Mouse (Mus musculus): ENCODE measurements around the gene AC131692.1. TPM values are rescaled to one million over a fixed set of nuclear protein-coding genes. Genes with fewer than 3 reads are reported as not detected.

AC131692.1 gene
- not detected for total RNA-seq (2023)

GRCm38 (mm10) chr19:6094119-6094518 lies at the start of gene AC131692.1:
AC131692.1 (plus strand) TSS chr19:6094419.

DNA sequence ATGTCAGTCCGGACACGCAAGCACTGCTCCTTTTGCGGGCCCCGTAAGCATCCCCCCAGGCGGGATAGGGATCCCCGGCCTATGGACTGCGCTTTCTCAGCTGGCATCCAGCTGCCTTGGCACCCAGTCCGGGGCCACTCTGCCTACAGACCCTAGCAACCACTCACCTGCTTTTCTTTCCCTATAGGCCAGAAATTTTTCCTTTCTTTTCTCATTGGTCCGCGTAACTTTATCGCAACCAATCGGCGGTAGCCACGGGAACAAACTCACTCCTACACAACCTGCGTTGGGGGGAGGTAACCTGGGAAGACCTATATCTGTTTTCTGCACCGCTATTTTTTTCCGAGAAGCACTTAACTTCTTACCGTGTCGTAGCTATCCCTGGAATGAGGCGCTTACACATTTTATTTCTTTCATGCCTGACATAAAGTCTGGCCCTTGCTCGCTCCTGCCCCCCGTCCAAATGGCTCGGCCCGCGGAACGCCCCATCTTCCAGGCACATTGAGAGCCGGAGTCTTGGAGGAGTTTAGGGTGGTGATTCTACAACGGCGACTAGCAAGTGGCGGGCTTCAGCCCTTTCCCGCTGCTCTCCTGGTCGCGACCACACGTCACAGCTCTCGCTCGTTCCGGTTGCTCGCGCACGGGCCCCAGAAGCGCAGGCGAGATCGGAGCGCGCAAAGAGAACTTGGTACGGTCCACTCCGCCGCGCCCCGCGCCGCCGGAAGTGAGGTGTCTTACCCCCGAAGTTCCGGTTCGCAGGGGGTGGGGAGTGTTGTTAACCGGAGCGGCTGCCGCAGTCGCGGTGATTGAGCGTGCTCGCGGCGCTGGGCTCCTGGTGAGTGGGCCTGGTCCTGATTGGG lies 47.7 kb upstream of the AC131692.1 start, which contains the start of gene Syvn1:
Syvn1 (plus strand) TSS at position 283 of the 860 bp plus-strand sequence.

DNA sequence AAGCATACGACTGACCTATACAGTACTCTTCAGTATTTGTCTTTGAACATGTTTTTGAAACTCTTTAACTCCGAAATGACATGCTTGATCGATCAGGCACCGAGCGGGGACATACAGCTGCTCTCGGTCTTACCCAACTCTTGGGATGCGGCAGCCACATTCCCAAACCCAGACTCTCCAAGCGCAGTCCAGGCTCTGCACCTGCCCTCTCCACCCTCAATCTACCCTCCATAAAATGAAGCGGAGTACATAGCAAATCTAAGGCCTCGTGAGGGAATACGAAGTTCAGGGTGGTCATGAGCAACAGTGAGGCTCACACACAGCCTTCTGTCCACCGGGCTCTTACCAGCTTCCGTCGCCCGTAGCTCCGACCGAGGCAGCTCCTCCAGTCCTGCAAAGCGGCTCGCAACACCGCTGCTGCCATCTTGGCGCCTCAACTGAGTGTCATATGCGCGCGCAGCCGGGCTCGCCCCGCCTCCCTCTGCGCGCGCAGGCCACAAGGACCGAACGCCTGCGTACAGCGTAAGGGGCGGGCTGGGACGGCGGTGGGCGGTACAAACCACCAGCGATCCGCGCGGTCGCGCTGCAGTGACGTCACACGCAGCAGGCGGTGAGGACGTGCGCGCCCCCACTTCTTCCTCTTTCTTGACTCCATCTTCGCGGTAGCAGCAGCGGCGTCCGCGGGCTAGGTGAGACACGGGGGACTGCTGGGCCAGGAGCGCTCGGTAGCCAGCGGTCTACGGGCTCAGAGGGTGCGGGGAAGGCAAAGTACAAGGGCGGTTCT lies 36.7 kb upstream of the AC131692.1 start, which contains the start of the genes Mrpl49 and Fau:
Mrpl49 (minus strand) TSS at position 473 of the 784 bp plus-strand sequence.
Fau (plus strand) TSS at position 532 of the 784 bp plus-strand sequence.

DNA sequence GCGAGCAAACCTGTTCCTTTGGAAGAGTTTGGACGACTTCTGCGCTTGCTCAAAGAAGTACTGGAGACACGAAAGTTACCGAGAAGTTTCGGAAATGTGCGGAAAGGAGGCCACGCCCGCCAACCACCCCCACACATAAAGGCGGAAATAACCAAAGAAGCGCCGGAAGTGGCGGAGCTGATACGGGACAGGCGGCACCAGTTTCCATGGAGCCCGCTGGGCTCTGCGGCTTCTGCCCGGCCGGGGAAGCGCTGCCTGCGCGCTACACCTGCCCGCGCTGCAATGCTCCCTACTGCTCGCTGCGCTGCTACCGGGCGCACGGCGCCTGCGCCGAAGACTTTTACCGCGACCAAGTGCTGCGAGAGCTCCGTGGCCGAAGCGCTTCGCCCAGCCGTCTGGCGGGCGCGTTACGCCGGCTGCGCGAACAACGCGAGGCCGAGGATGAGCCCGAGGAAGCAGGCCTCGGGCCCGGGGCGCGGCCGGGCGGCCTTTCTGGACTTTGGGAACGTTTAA lies 33.1 kb upstream of the AC131692.1 start, which contains the start of gene Znhit2:
Znhit2 (plus strand) TSS at position 172 of the 513 bp plus-strand sequence.

GRCm38 (mm10) chr19:6067724-6068415 lies 26.3 kb upstream of the AC131692.1 start, which contains the start of gene Tm7sf2:
Tm7sf2 (minus strand) TSS chr19:6068373.

DNA sequence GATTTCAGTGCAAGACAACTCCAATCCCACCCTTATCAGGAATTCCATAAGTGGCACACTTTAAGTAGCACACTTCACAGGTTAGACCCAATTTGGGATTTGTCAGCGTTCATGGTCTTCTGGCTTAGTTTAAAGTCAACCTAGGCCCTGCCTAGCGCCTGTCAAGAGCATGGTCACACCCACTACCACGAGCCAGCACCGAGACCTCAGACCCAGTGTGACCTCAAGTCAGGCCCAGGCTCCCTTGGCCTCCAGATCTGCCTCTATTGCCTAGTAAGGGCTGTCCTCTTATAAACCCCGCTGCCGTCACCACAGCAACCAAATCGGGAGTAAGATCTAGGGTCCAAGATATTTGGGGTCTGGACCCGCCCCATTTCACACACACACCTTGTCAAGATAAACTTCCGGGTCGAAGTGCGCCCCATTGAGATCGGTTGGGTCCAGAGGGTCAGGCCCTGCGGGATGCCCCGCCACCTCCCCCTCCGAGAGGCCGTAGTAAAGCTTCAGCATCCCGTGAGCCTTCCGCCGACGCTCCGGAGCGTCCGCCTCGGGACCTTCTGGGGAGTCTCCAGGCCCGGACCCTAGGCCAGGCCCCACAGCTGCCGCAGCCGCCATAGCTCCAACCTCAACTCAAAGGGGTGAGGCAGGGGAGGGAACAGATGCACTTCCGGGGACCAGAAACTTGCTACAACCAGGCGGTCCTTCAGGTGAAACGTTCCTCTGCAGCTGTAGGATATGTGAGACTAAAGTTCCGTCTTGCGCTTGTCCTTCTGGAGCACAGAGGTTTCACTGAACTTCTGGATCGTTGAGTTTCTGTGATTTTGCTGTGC lies 17.4 kb upstream of the AC131692.1 start, which contains the start of gene Vps51:
Vps51 (minus strand) TSS at position 668 of the 830 bp plus-strand sequence.

DNA sequence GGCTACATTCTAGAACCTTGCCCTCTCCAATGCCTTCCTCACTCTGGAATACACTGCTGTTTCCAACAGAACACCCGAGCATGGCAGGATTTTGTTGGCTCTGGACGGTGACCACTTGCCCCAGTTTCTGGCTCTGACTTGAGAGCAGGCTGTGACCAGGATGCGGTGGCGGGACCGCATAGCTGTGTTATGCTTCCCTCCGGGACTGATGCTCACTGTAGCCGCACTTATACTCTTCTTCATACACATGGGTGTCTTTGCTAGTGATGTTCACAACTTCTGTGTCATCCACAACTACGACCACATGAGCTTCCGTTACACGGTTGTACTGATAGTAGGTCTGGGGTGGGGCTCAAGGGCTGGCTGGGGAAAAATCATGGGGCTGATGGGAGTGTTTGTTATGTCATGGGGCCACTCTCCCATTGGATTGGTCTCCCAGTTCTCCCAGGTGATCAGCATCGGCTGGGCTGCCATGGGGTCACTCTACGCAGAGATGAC lies 14.2 kb upstream of the AC131692.1 start, which contains the start of gene Tmem262:
Tmem262 (plus strand) TSS at position 51 of the 498 bp plus-strand sequence.

GRCm38 (mm10) chr19:6082156-6082555 lies 12.1 kb upstream of the AC131692.1 start, which contains the start of gene Gm28374:
Gm28374 (minus strand) TSS chr19:6082256.

GRCm38 (mm10) chr19:6084478-6085248 lies 9.6 kb upstream of the AC131692.1 start, which contains the start of the genes Zfpl1 and Cdca5:
Zfpl1 (minus strand) TSS chr19:6084956.
Cdca5 (plus strand) TSS chr19:6084983.

GRCm38 (mm10) chr19:6105586-6105985 lies 11.4 kb downstream of the AC131692.1 start, which contains the start of gene Naaladl1:
Naaladl1 (plus strand) TSS chr19:6105782.

GRCm38 (mm10) chr19:6117986-6118676 lies 23.9 kb downstream of the AC131692.1 start, which contains the start of gene Sac3d1:
Sac3d1 (minus strand) TSS chr19:6118650.

GRCm38 (mm10) chr19:6127760-6128341 lies 33.6 kb downstream of the AC131692.1 start, which contains the start of gene Snx15:
Snx15 (minus strand) TSS chr19:6128304.

DNA sequence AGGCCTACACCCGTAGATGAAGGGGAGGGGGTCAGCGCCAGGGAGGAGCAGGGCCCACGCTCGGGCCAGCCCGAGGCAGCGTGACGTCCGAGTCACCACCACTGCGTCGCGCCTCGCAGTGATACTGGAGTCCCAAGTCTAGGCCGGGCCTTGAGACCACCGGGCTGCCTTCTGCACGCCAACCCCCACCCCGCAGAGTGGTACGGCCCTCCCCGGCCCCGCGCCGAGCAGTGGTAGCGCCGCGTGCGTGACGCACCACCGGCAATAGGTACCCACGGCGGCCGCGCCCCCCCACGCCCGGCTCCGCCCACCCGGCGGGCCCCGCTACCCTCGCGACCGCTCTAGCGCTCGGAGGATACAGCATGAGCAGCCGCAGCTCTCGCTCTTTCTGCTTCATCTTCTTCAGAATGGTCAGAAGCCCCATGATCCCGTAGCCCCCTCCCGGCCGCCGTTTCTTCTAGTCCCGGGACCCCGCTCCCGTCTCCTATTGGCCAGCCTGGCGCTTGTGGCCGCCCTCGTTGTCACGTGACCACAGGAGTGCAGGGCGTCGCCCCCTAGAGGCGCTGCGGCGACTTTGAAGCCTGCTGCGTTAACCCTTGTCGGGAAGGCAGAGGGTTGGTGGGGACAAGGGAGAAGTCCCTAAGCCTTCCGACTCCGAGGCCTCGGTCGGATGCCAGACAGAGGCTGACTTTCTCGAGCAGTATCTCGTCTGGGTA lies 46.6 kb downstream of the AC131692.1 start, which contains the start of gene Batf2:
Batf2 (plus strand) TSS at position 306 of the 716 bp plus-strand sequence.

GRCm38 (mm10) chr19:6141394-6141749 lies 47.2 kb downstream of the AC131692.1 start, which contains the start of gene Arl2:
Arl2 (minus strand) TSS chr19:6141548.

Measured in B cell, adult 67 days (primary cell).